Mouse (Mus musculus) subcutaneous adipose tissue, adult 2 months (tissue): ENCODE data around the gene Tas1r2. TPM values are rescaled to one million over a fixed set of nuclear protein-coding genes. Genes with fewer than 3 reads are reported as not detected.

Experiments used
- polyA plus RNA-seq: library from polyadenylated mRNA; depleted of rRNA; stranded (reverse); fragments of >200 nt; gene quantifications from 2 replicates; pipeline ENCODE4 v1.2.3, GENCODE M21; 2012; ENCODE audit warnings: low replicate concordance; rRNA removed

Gene Tas1r2
- polyA plus RNA-seq: not detected in 2 replicates

GRCm38 (mm10) chr4:139653238-139653637 is at the start of gene Tas1r2:
TSS of gene Tas1r2 (plus strand) at chr4:139653538.

GRCm38 (mm10) chr4:139622373-139623282 is 30.7 kb upstream of the Tas1r2 start, which contains the start of gene Aldh4a1:
TSS of gene Aldh4a1 (plus strand) at chr4:139622866.

Other genes starting within 250 kb of the Tas1r2 start
- gene Iffo2, start 123.0 kb upstream of the Tas1r2 start, polyA plus RNA-seq: 9.6 and 13.3 TPM in 2 replicates
- 0.03 TPM in 1 of 2 replicates, not detected in the other for gene Gm21969, start 50.4 kb upstream of the Tas1r2 start, polyA plus RNA-seq
- 74.5 and 92.0 TPM in 2 replicates for gene Aldh4a1, start 30.7 kb upstream of the Tas1r2 start, polyA plus RNA-seq
- gene Pax7, start 180.0 kb downstream of the Tas1r2 start, polyA plus RNA-seq: not detected in 2 replicates